Mouse (Mus musculus) hindbrain, embryonic 11.5 days (tissue): Measurements from ENCODE around the gene Gm10226. TPM values are rescaled to one million over a fixed set of nuclear protein-coding genes. Genes with fewer than 3 reads are reported as not detected.
"Not testable (repeated sequence)": the region's sequence is repeated elsewhere in the genome, so short reads cannot be mapped to it uniquely, and the experiment has no call there.

Experiments used
- ATAC-seq: fragments of 200-750 bp; cut with Nextera tagmentation; 2 replicates; pipeline ENCODE4 v1.8.0; 2017; ENCODE audit warnings: mild to moderate bottlenecking, moderate TSS enrichment, moderate library complexity; ENCODE audit not compliant: low FRiP score
- DNase-seq: peaks from one replicate; pipeline ENCODE4 v3.0.0-alpha.2; 2015; ENCODE audit warnings: low spot score
- H3K27ac ChIP-seq: fragments of 300-500 bp; sonication (generic); 2 replicates; pipeline ENCODE4 v1.5.1; 2014; ENCODE audit warnings: mild to moderate bottlenecking, low read depth, low read length
- H3K27me3 ChIP-seq: fragments of 300-500 bp; sonication (generic); 2 replicates; pipeline ENCODE4 v1.6.1; 2014; ENCODE audit warnings: mild to moderate bottlenecking, low read length, moderate library complexity, mixed read lengths; ENCODE audit not compliant: control insufficient read depth, insufficient read depth
- H3K36me3 ChIP-seq: fragments of 300-500 bp; sonication (generic); 2 replicates; pipeline ENCODE4 v1.6.1; 2014; ENCODE audit warnings: mild to moderate bottlenecking, low read length, moderate library complexity, mixed read lengths; ENCODE audit not compliant: control insufficient read depth, insufficient read depth
- H3K4me1 ChIP-seq: fragments of 300-500 bp; sonication (generic); replicated peaks from 2 replicates; pipeline ENCODE4 v1.6.1; 2014; ENCODE audit warnings: low read length, mixed read lengths; ENCODE audit not compliant: control insufficient read depth, insufficient read depth
- H3K4me2 ChIP-seq: fragments of 300-500 bp; sonication (generic); replicated peaks from 2 replicates; pipeline ENCODE4 v1.6.1; 2014; ENCODE audit warnings: mild to moderate bottlenecking, low read depth, low read length
- H3K4me3 ChIP-seq: fragments of 300-500 bp; sonication (generic); 2 replicates; pipeline ENCODE4 v1.5.1; 2014; ENCODE audit warnings: low read depth, low read length
- H3K9ac ChIP-seq: fragments of 300-500 bp; sonication (generic); 2 replicates; pipeline ENCODE4 v1.6.1; 2014; ENCODE audit warnings: low read depth, low read length
- H3K9me3 ChIP-seq: fragments of 300-500 bp; sonication (generic); 2 replicates; pipeline ENCODE4 v1.6.1; 2016; ENCODE audit warnings: low read length; ENCODE audit not compliant: control insufficient read depth
- WGBS: fragments of 180-500 bp; shearing (Covaris S2); extraction: QIAGEN DNeasy Blood & Tissue Kit; methylation state at CpG from one replicate; pipeline ENCODE4 v1.1.7; 2014; 5-methylcytosine and 5-hydroxymethylcytosine counted together
- polyA plus RNA-seq: library from polyadenylated mRNA; unstranded; fragments of >200 nt; fragmentation: Nextera tagmentation; extraction: Ambion mirVana; gene quantifications from 2 replicates; pipeline ENCODE4 v1.2.1, GENCODE M21; 2014

Gene Gm10226
- polyA plus RNA-seq, 1 experiment from 2014 or later = 13.5 TPM

DNA sequence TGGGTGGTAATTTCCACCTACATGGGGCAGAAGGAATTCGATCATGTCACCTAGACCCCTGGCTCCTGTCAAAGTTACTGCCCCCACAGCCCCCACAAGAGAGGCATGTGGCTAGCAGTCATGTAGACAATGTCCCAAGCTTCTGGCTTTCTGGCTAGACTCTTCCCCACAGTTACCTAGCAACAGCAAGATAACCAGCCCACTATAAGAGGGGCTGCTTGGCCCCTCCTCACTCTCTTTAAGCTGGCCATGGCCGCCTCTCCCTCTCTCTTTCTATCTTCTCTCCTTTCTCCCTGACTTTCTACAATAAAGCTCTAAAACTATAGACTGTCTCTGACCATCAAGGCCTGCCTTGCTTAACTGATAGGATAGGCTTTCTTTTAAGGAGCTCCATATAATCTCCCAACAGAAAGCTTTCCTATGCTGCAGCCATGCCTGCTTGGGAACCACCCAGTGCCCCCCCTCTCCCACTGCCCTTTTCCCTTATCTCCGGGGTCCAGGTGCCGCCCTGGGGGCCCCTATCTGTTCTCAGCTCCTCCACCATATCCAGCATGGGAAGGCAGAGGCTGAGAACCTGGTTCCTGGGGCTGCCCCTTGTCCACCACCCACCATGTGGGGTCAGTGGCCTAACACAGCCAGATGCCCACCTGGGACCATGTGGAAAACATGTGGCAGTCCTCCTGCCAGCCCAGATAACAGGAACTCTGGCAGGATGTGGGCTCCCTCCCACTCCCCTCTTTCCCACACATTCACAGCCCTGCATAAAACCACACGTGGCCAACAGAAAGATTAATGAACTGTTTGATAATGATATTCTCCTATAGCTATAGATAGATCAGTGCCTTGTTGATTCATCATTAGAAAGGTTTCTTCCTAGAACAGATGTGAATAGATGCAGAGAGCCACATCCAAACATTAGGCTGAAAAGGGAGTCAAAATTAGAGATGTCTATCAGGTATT lies 10.9 kb downstream of the Gm10226 start:
- Histone ChIP-seq H3K9ac (no peak overlapping the region), H3K36me3 (no peaks in the 10 kb centered on the region), H3K4me3 (no peak overlapping the region), H3K4me1 (no peaks in the 10 kb centered on the region), H3K27ac (no peak overlapping the region), H3K27me3 (no peaks in the 10 kb centered on the region), H3K4me2 (no peak overlapping the region), H3K9me3 (no peaks in the 10 kb centered on the region)
- DNase-seq = no peak
- WGBS = 49% methylated on average over 5 of the region's 5 CpGs
- no peak for ATAC-seq

DNA sequence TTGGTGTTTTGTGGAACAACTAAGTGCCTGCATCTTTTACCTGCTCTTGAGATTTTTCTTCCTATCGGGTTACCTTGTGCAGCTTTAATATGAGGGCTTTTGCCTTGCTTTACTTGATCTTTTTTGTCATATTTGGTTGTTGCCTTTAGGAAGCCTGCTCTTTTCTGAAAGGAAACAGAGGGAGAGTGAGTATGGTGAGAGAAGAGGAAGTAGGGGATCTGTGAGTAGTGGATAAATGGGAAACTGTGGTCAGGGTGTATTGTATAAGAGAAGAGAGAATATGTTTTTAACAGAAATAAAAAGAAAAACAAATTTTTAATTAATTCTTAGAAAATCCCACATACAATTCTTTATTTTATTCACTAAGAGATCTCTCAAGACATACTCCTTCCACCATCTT lies 11.8 kb downstream of the Gm10226 start:
- no peak for ATAC-seq

DNA sequence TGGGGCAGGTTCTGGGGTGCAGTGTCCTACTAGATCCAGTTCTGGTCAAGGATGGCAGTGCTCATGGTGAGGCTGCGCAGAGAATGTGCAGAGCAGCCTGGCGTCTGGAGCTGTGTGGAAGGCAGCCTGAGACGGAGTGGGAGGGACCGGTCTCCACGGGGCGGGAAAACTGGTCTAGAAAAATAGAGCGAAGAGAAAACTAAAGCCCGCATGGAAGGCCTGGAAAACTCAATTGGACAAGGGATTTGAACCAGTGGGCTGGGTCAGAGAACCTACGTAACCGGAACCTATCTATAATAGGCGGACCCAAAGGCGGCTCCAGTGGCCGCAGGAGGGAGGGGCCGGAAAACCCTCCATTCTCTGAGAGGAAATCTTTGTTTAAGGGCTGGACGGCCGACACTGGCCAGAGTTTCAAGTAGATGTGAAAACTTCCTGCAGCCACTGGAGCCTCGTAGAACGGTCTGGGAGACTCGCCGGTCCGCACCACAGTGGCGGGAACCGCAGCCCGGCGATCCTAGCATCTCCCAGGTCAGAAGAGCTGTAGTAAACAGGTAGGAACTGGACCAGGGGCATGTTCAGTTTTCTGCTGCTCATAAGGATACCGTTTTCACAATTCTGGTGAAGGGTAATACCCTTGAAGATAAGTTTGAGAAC lies 15.8 kb downstream of the Gm10226 start, which contains the start of gene Zfp760:
Zfp760 (plus strand) TSS at position 399 of the 654 bp plus-strand sequence.
- Histone ChIP-seq H3K27ac (peak within 1 kb of the TSS; percentile 87), H3K9me3 (no peaks in the 10 kb centered on the region), H3K36me3 (no peaks in the 10 kb centered on the region), H3K4me2 (peak within 1 kb of the TSS; percentile 53), H3K27me3 (no peaks in the 10 kb centered on the region), H3K9ac (peak within 1 kb of the TSS; percentile 87), H3K4me3 (peak within 1 kb of the TSS; percentile 64), H3K4me1 (no peaks in the 10 kb centered on the region)
- peak; percentile 81 for DNase-seq
- peak; percentile 98 for ATAC-seq
- WGBS = 3% methylated on average over 26 of the region's 26 CpGs

More for the DNA sequence above, 11.8 kb downstream of the Gm10226 start:
- Histone ChIP-seq H3K36me3 (no peaks in the 10 kb centered on the region), H3K9ac (no peak overlapping the region), H3K4me2 (no peak overlapping the region), H3K27me3 (no peaks in the 10 kb centered on the region), H3K9me3 (no peaks in the 10 kb centered on the region), H3K27ac (no peak overlapping the region), H3K4me3 (no peak overlapping the region), H3K4me1 (no peaks in the 10 kb centered on the region)
- DNase-seq = no peak
- WGBS = 80% methylated on average over 1 of the region's 1 CpGs

DNA sequence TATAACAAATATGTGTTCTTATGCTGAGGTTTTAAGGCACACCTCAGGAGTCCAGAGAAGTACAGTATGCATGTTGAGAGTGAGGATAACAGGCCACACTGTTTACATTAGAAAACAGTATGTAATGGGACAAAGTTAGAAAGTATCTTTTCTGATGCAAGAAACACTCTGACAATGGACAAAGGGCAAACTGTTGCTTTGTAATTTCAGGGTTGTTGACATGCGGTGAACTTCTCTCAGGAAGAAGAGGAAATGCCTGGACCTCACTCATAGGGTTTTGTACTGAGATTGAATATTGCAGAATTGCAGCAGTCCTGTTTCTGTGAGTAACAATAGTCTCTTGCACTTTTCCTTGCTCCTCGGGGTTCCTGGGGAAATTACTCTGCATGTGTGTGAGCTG lies 16.7 kb downstream of the Gm10226 start:
- peak overlapping the region; percentile 64 for H3K4me3 ChIP-seq
- no peaks in the 10 kb centered on the region for H3K4me1 ChIP-seq
- peak overlapping the region; percentile 53 for H3K4me2 ChIP-seq
- ATAC-seq = no peak
- no peak overlapping the region for H3K27ac ChIP-seq
- no peaks in the 10 kb centered on the region for H3K36me3 ChIP-seq
- H3K27me3 ChIP-seq = no peaks in the 10 kb centered on the region
- peak overlapping the region; percentile 87; the same call in 1 of the 2 replicates for H3K9ac ChIP-seq
- H3K9me3 ChIP-seq = no peaks in the 10 kb centered on the region
- WGBS = 47% methylated on average over 2 of the region's 2 CpGs
- DNase-seq = peak; percentile 8

DNA sequence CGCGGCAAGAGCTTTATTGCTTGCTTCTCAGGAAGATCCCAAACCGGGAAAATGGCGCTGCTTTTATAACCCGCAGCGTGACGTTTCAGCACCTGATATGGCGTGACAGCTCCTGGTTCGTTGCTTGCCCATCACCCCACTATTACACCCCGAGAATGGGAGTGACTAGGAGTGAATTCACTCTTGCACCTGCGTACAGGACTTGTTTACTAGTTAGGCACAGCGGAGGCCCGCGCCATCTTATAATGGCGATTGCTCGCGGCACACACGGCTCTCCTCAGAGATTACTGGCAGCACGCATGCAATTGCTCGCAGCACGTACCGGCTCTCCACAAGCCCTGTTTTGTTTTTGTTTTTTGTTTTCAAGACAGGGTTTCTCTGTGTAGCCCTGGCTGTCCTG lies 38.8 kb downstream of the Gm10226 start, which contains the start of gene Zfp229:
Zfp229 (plus strand) TSS at position 301 of the 400 bp plus-strand sequence.
- not testable (repeated sequence) for DNase-seq, H3K4me3 ChIP-seq, H3K9ac ChIP-seq, ATAC-seq, H3K4me1 ChIP-seq, H3K27me3 ChIP-seq, H3K27ac ChIP-seq, H3K4me2 ChIP-seq, H3K36me3 ChIP-seq, H3K9me3 ChIP-seq
- 96% methylated on average over 6 of the region's 22 CpGs for WGBS

DNA sequence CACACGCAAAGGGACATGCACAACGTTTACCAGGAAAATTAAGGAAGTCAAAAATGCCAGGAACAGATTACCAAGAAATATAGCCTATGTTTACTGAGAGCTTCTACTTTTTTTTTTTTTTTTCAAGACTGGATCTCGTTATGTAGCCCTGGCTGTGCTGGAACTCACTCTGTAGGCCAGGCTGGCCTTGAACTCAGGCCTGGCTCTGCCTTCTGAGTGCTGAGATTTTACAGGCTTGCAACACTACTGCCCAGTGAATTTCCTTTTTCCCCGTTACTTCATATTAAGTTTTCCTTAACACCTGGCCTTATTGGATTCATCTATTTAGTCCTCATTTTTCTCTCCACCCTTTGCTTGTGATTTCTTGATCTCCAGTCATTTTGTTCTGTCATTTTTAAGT lies 41.4 kb downstream of the Gm10226 start:
- peak overlapping the region; percentile 36 for H3K4me2 ChIP-seq

DNA sequence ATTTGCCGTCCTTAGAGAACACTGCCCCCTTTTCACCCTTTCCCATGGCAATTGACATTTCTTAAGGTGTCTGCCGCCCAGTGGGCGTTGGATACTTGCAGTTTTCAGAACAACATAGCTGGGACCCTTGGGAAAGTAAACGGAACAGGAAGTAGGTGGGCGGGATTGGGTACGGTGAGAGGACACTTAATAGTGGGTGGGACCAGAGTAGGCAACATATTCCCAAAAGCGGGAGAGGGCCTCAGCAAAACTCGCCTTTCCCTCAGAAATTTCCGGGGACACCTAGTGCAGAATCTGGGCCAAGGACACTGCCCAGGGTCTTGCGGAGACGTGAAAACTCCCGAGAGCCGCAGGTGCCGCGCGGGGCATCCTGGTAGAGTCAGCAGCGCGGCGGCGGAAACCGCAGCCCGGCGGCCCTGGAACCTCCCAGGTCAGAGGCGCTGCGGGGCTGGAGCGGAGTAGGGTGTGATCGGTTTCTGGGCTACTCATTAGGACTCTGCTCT lies 41.9 kb downstream of the Gm10226 start:
- no peaks in the 10 kb centered on the region for H3K9me3 ChIP-seq
- peak overlapping the region; percentile 69 for H3K9ac ChIP-seq
- H3K27ac ChIP-seq = peak overlapping the region; percentile 56
- WGBS = under 1% methylated on average over 27 of the region's 27 CpGs
- H3K36me3 ChIP-seq = no peaks in the 10 kb centered on the region
- no peaks in the 10 kb centered on the region for H3K4me1 ChIP-seq
- H3K27me3 ChIP-seq = no peaks in the 10 kb centered on the region
- peak overlapping the region; percentile 58 for H3K4me3 ChIP-seq
- DNase-seq (peak; percentile 87), ATAC-seq (peak; percentile 99)
- peak overlapping the region; percentile 36 for H3K4me2 ChIP-seq

More for the DNA sequence above, 41.4 kb downstream of the Gm10226 start:
- peak overlapping the region; percentile 56; the same call in 1 of the 2 replicates for H3K27ac ChIP-seq
- 88% methylated on average over 4 of the region's 4 CpGs for WGBS
- no peaks in the 10 kb centered on the region for H3K36me3 ChIP-seq
- no peak for DNase-seq
- no peaks in the 10 kb centered on the region for H3K9me3 ChIP-seq
- no peaks in the 10 kb centered on the region for H3K4me1 ChIP-seq
- peak overlapping the region; percentile 69 for H3K9ac ChIP-seq
- no peaks in the 10 kb centered on the region for H3K27me3 ChIP-seq
- peak overlapping the region; percentile 58; the same call in 1 of the 2 replicates for H3K4me3 ChIP-seq
- ATAC-seq = peak; percentile 31
